Mouse (Mus musculus): ENCODE measurements at regions not wholly inside any gene's neighbourhood (a gene's known extent, or its start where the extent isn't known, plus 50 kb on each side); places are given as distances from the start of the nearest gene placed in this dataset.

DNA sequence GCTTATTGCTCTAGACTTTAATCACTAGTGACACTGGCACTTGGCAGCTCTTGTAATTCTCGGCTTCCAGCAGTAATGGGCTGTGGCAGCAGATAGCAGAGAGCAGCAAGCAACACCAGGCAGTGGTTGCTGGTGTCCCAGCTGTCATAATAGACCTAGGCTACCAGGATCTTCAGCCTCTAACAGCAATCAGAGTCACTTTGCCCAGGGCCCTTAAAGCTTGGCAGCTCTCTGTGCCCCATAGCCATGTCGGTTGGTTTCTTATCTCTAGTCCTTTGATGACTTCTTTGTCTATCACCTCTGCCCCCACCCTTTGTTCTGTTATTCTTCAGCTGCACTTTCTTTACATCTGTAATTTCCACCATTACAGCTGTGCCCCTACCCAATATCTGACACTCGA is 735.9 kb downstream of the Gm826 start:
- ATAC-seq (ENCODE audit: insufficient number of reproducible peaks, insufficient read depth, low FRiP score, low TSS enrichment, low read depth), result no peak
- Histone ChIP-seq H3K27ac (no peak overlapping the region), H3K4me2 (no peak overlapping the region), H3K4me1 (replicated peaks) (peaks cover 11% of the 10 kb centered on the region), H3K9ac (replicated peaks) (no peak overlapping the region), H3K27me3 (no peaks in the 10 kb centered on the region; the same call in 1 of the 2 replicates), H3K9me3 (no peaks in the 10 kb centered on the region), H3K36me3 (no peaks in the 10 kb centered on the region), H3K4me3 (replicated peaks) (no peak overlapping the region)
- WGBS, result 49% methylated on average over 3 of the region's 3 CpGs

DNA sequence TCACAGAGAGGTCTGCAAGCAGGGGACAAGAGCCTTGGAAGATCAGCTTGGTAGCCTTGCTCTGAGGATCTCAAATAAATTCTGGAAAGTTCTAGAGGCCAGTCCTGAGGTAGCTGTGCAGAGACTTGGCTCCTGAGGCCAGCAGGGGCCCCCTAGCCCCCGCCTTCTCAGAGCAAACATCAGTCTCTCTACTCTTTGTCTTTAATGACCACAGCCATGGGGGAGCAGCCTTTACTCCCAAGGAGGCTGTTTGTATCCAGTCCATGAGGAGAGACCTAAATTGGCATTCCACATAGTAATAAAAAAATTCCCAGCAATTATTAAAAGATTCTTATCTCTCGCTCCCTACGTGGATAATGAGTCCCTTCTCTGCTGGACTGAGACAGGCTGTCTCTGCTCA is 726.8 kb downstream of the Gm826 start:
- Histone ChIP-seq H3K36me3 (no peaks in the 10 kb centered on the region), H3K4me2 (no peak overlapping the region), H3K9ac (replicated peaks) (no peak overlapping the region), H3K4me1 (replicated peaks) (peaks cover 8% of the 10 kb centered on the region; the same call in 1 of the 2 replicates), H3K27ac (no peak overlapping the region), H3K4me3 (replicated peaks) (no peak overlapping the region), H3K27me3 (no peaks in the 10 kb centered on the region), H3K9me3 (no peaks in the 10 kb centered on the region)
- WGBS, result 12% methylated on average over 3 of the region's 3 CpGs
- ATAC-seq (ENCODE audit: insufficient number of reproducible peaks, insufficient read depth, low FRiP score, low TSS enrichment, low read depth), result no peak

DNA sequence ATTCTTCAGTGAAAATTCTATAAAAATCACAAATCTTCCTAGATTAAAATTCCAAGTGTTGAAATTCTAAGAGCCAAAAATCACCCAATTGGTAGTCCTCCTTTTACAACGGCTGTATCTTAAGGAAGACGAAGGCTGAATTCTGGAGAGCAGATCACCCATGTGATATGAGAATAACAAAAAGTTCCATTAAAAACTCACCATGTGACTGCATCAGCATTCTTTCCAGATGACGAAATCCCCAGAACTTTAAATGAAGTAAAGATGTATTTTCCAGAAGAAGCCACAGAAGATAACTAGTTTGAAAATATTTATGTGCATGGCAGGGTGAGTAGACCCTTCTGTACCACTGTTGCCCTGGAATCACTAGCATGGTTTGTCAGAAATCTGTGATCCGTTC is 723.5 kb downstream of the Gm826 start:
- no peak for ATAC-seq (ENCODE audit: insufficient number of reproducible peaks, insufficient read depth, low FRiP score, low TSS enrichment, low read depth)
- Histone ChIP-seq H3K36me3 (no peaks in the 10 kb centered on the region), H3K4me2 (no peak overlapping the region), H3K27ac (no peak overlapping the region), H3K9me3 (no peaks in the 10 kb centered on the region), H3K27me3 (no peaks in the 10 kb centered on the region), H3K4me3 (replicated peaks) (no peak overlapping the region), H3K4me1 (replicated peaks) (peaks cover 8% of the 10 kb centered on the region; the same call in 1 of the 2 replicates), H3K9ac (replicated peaks) (no peak overlapping the region)
- 77% methylated on average over 4 of the region's 4 CpGs for WGBS

DNA sequence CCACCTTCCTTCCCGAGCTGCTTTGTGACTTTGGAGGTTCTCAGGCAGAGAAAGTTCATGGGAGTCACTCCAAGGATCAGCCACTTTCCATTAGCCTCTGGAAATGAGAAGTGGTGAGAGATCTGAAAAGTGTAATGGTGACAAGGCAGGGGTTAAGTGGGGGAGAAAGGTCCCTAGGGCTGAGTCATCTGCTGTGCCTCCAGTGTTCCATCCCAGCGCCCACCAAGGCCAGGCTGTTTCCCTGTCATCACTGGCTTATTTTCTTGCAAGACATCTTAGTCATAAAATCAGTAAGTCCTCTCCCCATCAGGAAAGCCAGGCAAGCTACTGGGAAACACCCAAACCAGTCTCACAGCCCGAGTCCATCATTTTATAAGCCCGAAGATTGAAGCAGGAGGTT is 717.3 kb downstream of the Gm826 start:
- Histone ChIP-seq H3K27ac (no peak overlapping the region), H3K4me1 (replicated peaks) (no peaks in the 10 kb centered on the region), H3K9ac (replicated peaks) (no peak overlapping the region), H3K9me3 (no peaks in the 10 kb centered on the region), H3K4me2 (no peak overlapping the region), H3K27me3 (no peaks in the 10 kb centered on the region), H3K36me3 (no peaks in the 10 kb centered on the region), H3K4me3 (replicated peaks) (no peak overlapping the region)
- no peak for ATAC-seq (ENCODE audit: insufficient number of reproducible peaks, insufficient read depth, low FRiP score, low TSS enrichment, low read depth)
- 27% methylated on average over 4 of the region's 4 CpGs for WGBS

GRCm38 (mm10) chr2:159621261-159621660 is 712.7 kb downstream of the Gm826 start:
- 83% methylated on average over 6 of the region's 6 CpGs for WGBS
- no peaks in the 10 kb centered on the region for H3K4me1 ChIP-seq (replicated peaks)

GRCm38 (mm10) chr2:159622141-159622669 is 711.8 kb downstream of the Gm826 start:
- Histone ChIP-seq H3K36me3 (no peaks in the 10 kb centered on the region), H3K27me3 (peaks cover 4% of the 10 kb centered on the region), H3K4me1 (replicated peaks) (no peaks in the 10 kb centered on the region), H3K4me2 (no peak overlapping the region), H3K9ac (replicated peaks) (no peak overlapping the region), H3K4me3 (replicated peaks) (no peak overlapping the region), H3K27ac (no peak overlapping the region), H3K9me3 (no peaks in the 10 kb centered on the region)
- ATAC-seq (ENCODE audit: insufficient number of reproducible peaks, insufficient read depth, low FRiP score, low TSS enrichment, low read depth), result no peak
- WGBS, result 55% methylated on average over 5 of the region's 5 CpGs

More at GRCm38 (mm10) chr2:159621261-159621660, 712.7 kb downstream of the Gm826 start:
- H3K36me3 ChIP-seq, result no peaks in the 10 kb centered on the region
- no peak overlapping the region for H3K4me3 ChIP-seq (replicated peaks)
- no peak overlapping the region for H3K27ac ChIP-seq
- no peak overlapping the region for H3K4me2 ChIP-seq
- H3K9me3 ChIP-seq, result no peaks in the 10 kb centered on the region
- no peak for ATAC-seq (ENCODE audit: insufficient number of reproducible peaks, insufficient read depth, low FRiP score, low TSS enrichment, low read depth)
- H3K9ac ChIP-seq (replicated peaks), result no peak overlapping the region
- peaks cover 4% of the 10 kb centered on the region for H3K27me3 ChIP-seq

DNA sequence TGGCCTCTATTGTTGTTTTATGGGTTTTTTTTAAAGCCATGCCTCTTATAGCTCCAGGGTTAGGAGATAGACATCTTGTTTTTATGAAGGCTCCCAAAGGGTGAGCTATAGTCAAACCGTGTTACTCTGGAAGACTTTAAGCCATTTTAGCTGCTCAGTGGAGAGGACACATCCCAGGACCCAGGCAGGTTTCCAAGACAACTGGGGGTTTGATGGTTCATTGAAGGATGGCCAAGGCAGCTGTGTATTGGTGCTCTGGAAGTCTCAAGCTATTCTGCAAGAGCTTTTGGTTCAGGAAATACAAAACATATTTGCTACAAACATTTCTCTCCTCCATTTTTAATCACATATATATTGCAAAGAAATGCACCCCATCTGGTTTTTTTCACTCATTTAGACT is 708.7 kb downstream of the Gm826 start:
- ATAC-seq (ENCODE audit: insufficient number of reproducible peaks, insufficient read depth, low FRiP score, low TSS enrichment, low read depth), result no peak
- Histone ChIP-seq H3K9me3 (no peaks in the 10 kb centered on the region), H3K4me2 (no peak overlapping the region), H3K27ac (no peak overlapping the region), H3K36me3 (no peaks in the 10 kb centered on the region), H3K4me1 (replicated peaks) (no peaks in the 10 kb centered on the region), H3K9ac (replicated peaks) (no peak overlapping the region), H3K4me3 (replicated peaks) (no peak overlapping the region), H3K27me3 (peaks cover 4% of the 10 kb centered on the region)
- 36% methylated on average over 1 of the region's 1 CpGs for WGBS

DNA sequence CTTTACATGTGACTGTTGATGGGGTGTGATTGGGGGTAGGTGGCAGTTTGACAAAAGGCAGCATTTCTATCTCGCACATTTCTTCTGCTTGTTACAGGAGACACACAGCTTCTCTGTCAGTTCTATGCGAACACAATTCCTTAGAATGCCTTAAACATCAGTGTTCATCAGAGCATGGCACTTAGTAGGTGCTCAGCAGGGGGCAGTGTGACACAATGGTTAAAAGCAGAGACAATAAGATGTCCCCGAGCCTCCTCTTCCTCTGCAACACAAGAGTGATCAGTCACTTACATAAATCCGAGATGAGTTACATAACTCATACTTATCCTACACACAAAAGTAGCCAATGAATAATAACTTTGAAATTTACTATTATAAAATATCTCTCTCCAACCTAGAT is 688.1 kb downstream of the Gm826 start:
- Histone ChIP-seq H3K9ac (replicated peaks) (no peak overlapping the region), H3K36me3 (no peaks in the 10 kb centered on the region), H3K27ac (no peak overlapping the region), H3K9me3 (no peaks in the 10 kb centered on the region), H3K4me2 (no peak overlapping the region), H3K4me1 (replicated peaks) (no peaks in the 10 kb centered on the region), H3K4me3 (replicated peaks) (no peak overlapping the region), H3K27me3 (no peaks in the 10 kb centered on the region)
- 60% methylated on average over 4 of the region's 4 CpGs for WGBS
- no peak for ATAC-seq (ENCODE audit: insufficient number of reproducible peaks, insufficient read depth, low FRiP score, low TSS enrichment, low read depth)

DNA sequence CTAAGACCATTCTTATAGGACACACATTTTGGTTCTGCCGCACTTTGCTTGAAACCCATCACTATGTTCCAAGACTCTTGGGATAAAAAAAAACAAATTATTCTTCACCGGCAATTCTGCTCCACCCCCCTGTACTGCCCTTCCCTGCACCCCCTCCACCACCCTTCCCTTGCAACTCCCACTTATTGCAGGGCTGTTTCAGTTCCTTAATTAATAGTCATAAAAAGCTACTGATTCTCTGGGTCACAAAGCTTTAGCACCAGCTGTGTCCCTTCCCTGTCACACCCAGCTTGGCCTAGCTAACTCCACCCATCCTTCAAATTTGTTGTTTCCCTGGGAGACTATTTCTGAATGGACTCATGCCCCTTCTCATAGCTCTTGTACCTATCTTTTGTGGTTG is 687.4 kb downstream of the Gm826 start:
- Histone ChIP-seq H3K4me2 (no peak overlapping the region), H3K9ac (replicated peaks) (no peak overlapping the region), H3K4me1 (replicated peaks) (0 out of 2 replicates have a peak, but pooled peaks cover under 1% of the 10 kb centered on the region), H3K27ac (no peak overlapping the region), H3K27me3 (no peaks in the 10 kb centered on the region), H3K4me3 (replicated peaks) (no peak overlapping the region), H3K36me3 (no peaks in the 10 kb centered on the region), H3K9me3 (no peaks in the 10 kb centered on the region)
- ATAC-seq (ENCODE audit: insufficient number of reproducible peaks, insufficient read depth, low FRiP score, low TSS enrichment, low read depth), result no peak
- 73% methylated on average over 2 of the region's 2 CpGs for WGBS

GRCm38 (mm10) chr2:159652243-159652642 is 681.7 kb downstream of the Gm826 start:
- Histone ChIP-seq H3K36me3 (no peaks in the 10 kb centered on the region), H3K9ac (replicated peaks) (no peak overlapping the region), H3K4me1 (replicated peaks) (peaks cover 8% of the 10 kb centered on the region; the same call in 1 of the 2 replicates), H3K27ac (0 out of 2 replicates have a peak overlapping the region, but pooled peaks have one; percentile 31), H3K27me3 (no peaks in the 10 kb centered on the region), H3K4me3 (replicated peaks) (no peak overlapping the region), H3K4me2 (no peak overlapping the region), H3K9me3 (no peaks in the 10 kb centered on the region)
- ATAC-seq (ENCODE audit: insufficient number of reproducible peaks, insufficient read depth, low FRiP score, low TSS enrichment, low read depth), result no peak
- 47% methylated on average over 3 of the region's 3 CpGs for WGBS

GRCm38 (mm10) chr2:159676845-159677244 is 657.1 kb downstream of the Gm826 start:
- Histone ChIP-seq H3K9me3 (no peaks in the 10 kb centered on the region), H3K4me1 (replicated peaks) (peaks cover 7% of the 10 kb centered on the region; the same call in 1 of the 2 replicates), H3K36me3 (no peaks in the 10 kb centered on the region), H3K9ac (replicated peaks) (no peak overlapping the region), H3K27me3 (no peaks in the 10 kb centered on the region), H3K27ac (no peak overlapping the region), H3K4me3 (replicated peaks) (no peak overlapping the region), H3K4me2 (no peak overlapping the region)
- ATAC-seq (ENCODE audit: insufficient number of reproducible peaks, insufficient read depth, low FRiP score, low TSS enrichment, low read depth), result no peak
- WGBS, result 5% methylated on average over 3 of the region's 3 CpGs

DNA sequence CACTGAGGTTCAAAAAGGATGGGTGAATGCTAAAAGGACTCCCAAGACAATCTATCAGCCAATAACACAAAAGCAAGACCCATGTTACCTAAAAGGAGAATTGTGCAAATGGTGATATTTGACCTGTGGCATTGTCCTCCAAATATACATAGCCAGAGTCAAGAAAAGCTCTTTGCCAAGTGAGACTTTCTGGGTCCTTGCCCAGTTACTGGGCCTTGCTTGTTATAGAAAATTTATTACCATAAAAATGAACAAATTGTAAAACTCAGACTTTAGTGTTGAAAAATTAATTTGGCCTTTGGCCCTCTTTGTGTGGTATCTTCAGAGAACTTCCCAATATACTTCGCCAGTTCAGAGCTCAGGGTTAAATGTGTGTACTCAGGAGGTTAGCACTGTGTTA is 653.3 kb downstream of the Gm826 start:
- H3K4me1 ChIP-seq (replicated peaks), result peaks cover 7% of the 10 kb centered on the region; the same call in 1 of the 2 replicates
- H3K9me3 ChIP-seq, result no peaks in the 10 kb centered on the region
- ATAC-seq (ENCODE audit: insufficient number of reproducible peaks, insufficient read depth, low FRiP score, low TSS enrichment, low read depth), result no peak
- no peak overlapping the region for H3K4me2 ChIP-seq
- H3K27ac ChIP-seq, result no peak overlapping the region
- H3K27me3 ChIP-seq, result no peaks in the 10 kb centered on the region
- no peak overlapping the region for H3K9ac ChIP-seq (replicated peaks)
- no peaks in the 10 kb centered on the region for H3K36me3 ChIP-seq
- 83% methylated on average over 1 of the region's 1 CpGs for WGBS
- no peak overlapping the region for H3K4me3 ChIP-seq (replicated peaks)

Data from limb, embryonic 12.5 days (tissue).